Mouse (Mus musculus) CD4-positive helper T cell, adult 2 months (primary cell): ENCODE data around the gene Nt5c2.

Experiments
- DNase-seq: peaks from one replicate; pipeline ENCODE4 v3.0.0-alpha.2; 2012; ENCODE audit warnings: low read depth, missing footprints, low spot score

Nt5c2 gene

GRCm38 (mm10) chr19:46849443-46849997, 165.4 kb downstream of the Nt5c2 start:
- DNase-seq: no peak

GRCm38 (mm10) chr19:46848381-46849268, 166.3 kb downstream of the Nt5c2 start:
- no peak for DNase-seq

GRCm38 (mm10) chr19:46846459-46846858, 168.5 kb downstream of the Nt5c2 start:
- no peak for DNase-seq

DNA sequence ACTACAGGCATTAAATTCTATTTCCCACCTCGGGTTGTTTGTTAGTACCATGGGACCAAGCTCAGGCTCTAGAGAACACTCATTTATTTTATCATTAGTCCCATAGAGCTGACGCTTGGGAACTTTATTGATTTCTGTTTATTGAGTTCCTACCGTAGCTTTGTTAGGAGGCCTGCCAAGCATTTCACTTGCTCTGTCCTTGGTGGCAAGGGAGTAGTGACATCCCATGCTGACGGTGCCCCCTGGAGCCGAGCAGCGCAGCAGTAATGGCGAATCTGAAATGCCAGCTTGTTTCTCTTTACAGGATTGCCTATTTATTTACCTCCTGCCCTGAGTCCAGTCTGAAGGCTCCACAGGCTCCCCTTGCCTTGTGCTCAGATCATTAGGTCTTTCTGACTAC, 168.9 kb downstream of the Nt5c2 start:
- DNase-seq: no peak

DNA sequence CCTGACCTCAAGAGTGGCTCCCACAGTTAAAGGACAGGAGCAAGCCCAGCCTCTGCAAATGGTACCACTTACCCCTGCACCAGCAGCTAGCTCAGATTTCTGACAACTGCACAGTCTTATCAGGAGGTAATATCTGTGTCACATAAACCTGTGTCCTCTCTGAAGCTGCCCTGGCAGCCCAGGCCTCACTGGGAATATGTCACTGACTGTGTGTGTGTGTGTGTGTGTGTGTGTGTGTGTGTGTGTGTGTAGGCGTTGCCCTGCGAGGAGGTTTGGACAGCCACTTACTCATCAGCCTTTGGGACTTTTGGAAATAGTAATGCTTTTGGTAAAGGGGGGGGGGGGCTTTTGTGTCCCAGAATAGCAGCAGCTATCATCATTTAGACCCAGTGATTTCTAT, 171.9 kb downstream of the Nt5c2 start:
- no peak for DNase-seq

GRCm38 (mm10) chr19:46841016-46841415, 173.9 kb downstream of the Nt5c2 start:
- no peak for DNase-seq

DNA sequence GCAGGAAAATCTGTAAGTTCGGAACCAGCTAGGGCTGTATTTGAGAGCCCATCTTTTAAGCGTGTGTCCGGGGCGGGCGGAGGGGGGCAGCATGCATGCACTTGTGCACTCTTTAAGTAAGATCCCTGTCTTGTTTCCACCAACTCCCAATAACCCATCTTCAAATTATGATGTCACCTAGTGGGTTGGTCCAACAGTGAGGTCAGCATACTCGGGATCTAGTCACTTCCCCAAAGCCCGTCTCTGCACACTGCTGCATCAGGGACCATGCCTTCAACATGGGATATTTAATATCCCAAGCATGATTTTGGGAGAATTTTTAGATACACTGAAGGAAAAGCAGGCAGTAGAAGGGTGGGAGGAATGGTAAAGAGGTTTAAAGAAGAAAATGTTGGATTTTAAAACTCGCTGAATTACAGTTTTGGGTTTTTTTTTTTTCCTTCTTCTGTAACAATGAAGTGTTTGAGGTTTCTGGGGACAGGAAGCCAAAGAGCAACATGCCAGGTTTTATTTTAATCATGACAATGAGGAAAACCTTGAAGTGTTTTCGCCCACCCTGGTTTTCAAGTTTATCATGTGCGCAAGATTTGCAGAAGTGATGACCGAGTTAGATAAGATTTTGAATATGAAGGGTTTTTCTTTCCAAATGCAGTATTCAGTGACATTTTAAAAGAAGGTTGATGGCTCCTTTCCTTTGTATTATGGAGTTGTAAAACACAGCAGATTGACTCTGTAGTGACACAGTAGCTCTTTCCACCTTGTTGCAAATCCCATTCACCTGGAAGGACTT, 177.5 kb downstream of the Nt5c2 start:
- no peak for DNase-seq

- no peak for DNase-seq
Measured at GRCm38 (mm10) chr19:46836085-46836484, 178.9 kb downstream of the Nt5c2 start.

GRCm38 (mm10) chr19:46835339-46835738, 179.6 kb downstream of the Nt5c2 start:
- DNase-seq: no peak

- no peak for DNase-seq
Measured at GRCm38 (mm10) chr19:46834301-46834700, 180.7 kb downstream of the Nt5c2 start.
